Mouse (Mus musculus): ENCODE data around the gene Cacnb4. TPM values are rescaled to one million over a fixed set of nuclear protein-coding genes. Genes with fewer than 3 reads are reported as not detected.

Cacnb4 gene
- total and polyA plus RNA-seq, 3 experiments = not detected

DNA sequence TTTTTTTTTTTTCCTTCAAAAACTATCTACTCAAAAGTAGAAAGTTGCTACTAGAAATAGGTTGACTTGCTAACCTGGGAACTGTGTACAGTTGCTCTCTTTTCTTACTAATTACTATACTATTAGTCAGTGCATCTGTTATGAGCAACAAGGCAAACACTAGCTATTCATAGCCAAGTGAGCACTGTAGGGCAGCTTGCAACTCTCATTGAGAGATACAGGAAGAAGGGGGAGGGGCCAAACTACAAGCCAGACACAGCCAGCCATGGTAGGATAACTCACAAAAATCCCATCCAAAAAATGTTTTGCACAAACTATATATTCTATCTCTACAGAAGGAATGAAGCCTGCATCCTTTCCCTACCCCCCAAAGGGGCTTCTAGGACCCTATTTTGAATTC is 79.1 kb downstream of the Cacnb4 start:
- Histone ChIP-seq H3K36me3 (ENCODE audit: control insufficient read depth in 1 of 2, insufficient read depth in 2 of 2, low read length in 2 of 2) (no peaks in the 10 kb centered on the region), H3K9me3 (replicated peaks; ENCODE audit: insufficient read depth, low read length) (no peaks in the 10 kb centered on the region), H3K4me3 (ENCODE audit: control insufficient read depth in 1 of 2, insufficient read depth in 1 of 2, low read depth in 2 of 2, low read length in 2 of 2) (no peak overlapping the region), H3K27ac (ENCODE audit: control insufficient read depth, low read depth, low read length) (no peak overlapping the region), H3K27me3 (ENCODE audit: control insufficient read depth in 1 of 2, insufficient read depth in 2 of 2, low read length in 2 of 2) (no peaks in the 10 kb centered on the region), H3K9ac (ENCODE audit: control insufficient read depth, low read depth, low read length, poor library complexity, severe bottlenecking) (no peak overlapping the region), H3K79me2 (ENCODE audit: control insufficient read depth, insufficient read depth, low read length, poor library complexity) (no peaks in the 10 kb centered on the region), H3K4me1 (ENCODE audit: control insufficient read depth in 1 of 2, insufficient read depth in 2 of 2, low read length in 2 of 2) (no peaks in the 10 kb centered on the region)
- DNase-seq (ENCODE audit: low read depth, low spot score) = no peak
- TF ChIP-seq CHD1 (IDR thresholded peaks at IDR 0.05; ENCODE audit: low read depth, low read length) (no peak), ZKSCAN1 (IDR thresholded peaks at IDR 0.05; ENCODE audit: low read depth, low read length) (no peak), ETS1 (IDR thresholded peaks at IDR 0.05; ENCODE audit: low read depth, low read length) (no peak), MXI1 (IDR thresholded peaks at IDR 0.05; ENCODE audit: low read depth, low read length) (no peak), POLR2AphosphoS2 (IDR thresholded peaks at IDR 0.05; ENCODE audit: low read length) (no peak), GABPA (IDR thresholded peaks at IDR 0.05; ENCODE audit: low read depth, low read length) (no peak), UBTF (IDR thresholded peaks at IDR 0.05; ENCODE audit: borderline replicate concordance, insufficient read depth, low read depth, low read length) (no peak), POLR2A (IDR thresholded peaks at IDR 0.05; ENCODE audit: control insufficient read depth in 1 of 2, insufficient read depth in 1 of 2, low read depth in 1 of 2, low read length in 2 of 2, poor library complexity in 1 of 2) (no peak), EP300 (IDR thresholded peaks at IDR 0.05; ENCODE audit: low read depth in 1 of 2, low read length in 2 of 2) (no peak), MYB (IDR thresholded peaks at IDR 0.05; ENCODE audit: low read depth, low read length) (no peak), TBP (IDR thresholded peaks at IDR 0.05; ENCODE audit: low read depth, low read length) (no peak), E2F4 (IDR thresholded peaks at IDR 0.05; ENCODE audit: borderline replicate concordance, low read depth, low read length) (no peak)

DNA sequence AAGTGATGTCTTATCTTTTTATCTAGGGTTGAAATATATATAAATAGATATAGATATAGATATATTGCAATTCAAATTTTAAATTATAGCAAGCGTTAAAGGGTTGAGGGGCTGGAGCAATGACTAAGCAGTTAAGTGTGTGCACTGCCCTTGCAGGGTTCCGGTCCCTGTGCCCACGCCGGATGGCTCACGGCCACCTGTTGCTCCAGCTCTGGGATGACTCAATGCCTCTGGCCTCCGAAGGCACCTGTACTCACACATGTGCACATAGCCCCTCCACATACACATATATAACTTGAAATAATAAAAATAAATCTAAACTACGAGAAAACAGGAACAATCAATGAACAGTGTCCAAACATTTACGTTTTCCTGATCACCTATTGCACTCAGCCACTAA is 82.8 kb downstream of the Cacnb4 start:
- no peak for TF ChIP-seq MAX (IDR thresholded peaks at IDR 0.05; ENCODE audit: low read length)
- H3K4me1 ChIP-seq (ENCODE audit: control insufficient read depth in 1 of 2, insufficient read depth in 2 of 2, low read length in 2 of 2) = 0 out of 4 replicates have a peak, but pooled peaks cover 0 to 4% of the 10 kb centered on the region in 2 experiments
- H3K9me3 ChIP-seq (replicated peaks; ENCODE audit: insufficient read depth, low read length) = no peaks in the 10 kb centered on the region
- no peak overlapping the region for H3K4me3 ChIP-seq (ENCODE audit: control insufficient read depth in 1 of 2, insufficient read depth in 1 of 2, low read depth in 2 of 2, low read length in 2 of 2)
- no peak overlapping the region for H3K27ac ChIP-seq (ENCODE audit: control insufficient read depth, low read depth, low read length)
- no peaks in the 10 kb centered on the region for H3K27me3 ChIP-seq (ENCODE audit: control insufficient read depth in 1 of 2, insufficient read depth in 2 of 2, low read length in 2 of 2)
- no peaks in the 10 kb centered on the region for H3K36me3 ChIP-seq (ENCODE audit: control insufficient read depth in 1 of 2, insufficient read depth in 2 of 2, low read length in 2 of 2)
- no peaks in the 10 kb centered on the region for H3K79me2 ChIP-seq (ENCODE audit: control insufficient read depth, insufficient read depth, low read length, poor library complexity)
- DNase-seq (ENCODE audit: low read depth, low spot score) = no peak
- H3K9ac ChIP-seq (ENCODE audit: control insufficient read depth, low read depth, low read length, poor library complexity, severe bottlenecking) = no peak overlapping the region

DNA sequence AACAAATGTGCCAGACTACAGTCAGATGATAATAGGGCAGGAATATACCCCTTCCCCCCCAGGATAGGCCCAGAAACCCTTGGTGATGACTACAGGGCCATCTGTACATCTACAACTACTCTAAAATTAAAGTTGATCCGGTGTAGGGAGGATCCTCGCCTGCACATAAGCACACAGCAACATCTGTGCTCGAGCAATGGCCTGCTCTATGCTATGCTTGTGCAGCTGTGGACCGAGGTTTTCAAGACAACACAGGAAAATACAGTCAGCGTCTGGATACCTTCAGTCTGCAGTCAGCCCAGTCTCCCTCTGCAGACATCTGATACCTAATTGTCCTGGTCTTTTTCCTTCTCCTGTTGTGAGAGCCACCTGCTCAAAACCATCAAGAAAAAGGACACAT is 83.4 kb downstream of the Cacnb4 start:
- Histone ChIP-seq H3K79me2 (ENCODE audit: control insufficient read depth, insufficient read depth, low read length, poor library complexity) (no peaks in the 10 kb centered on the region), H3K36me3 (ENCODE audit: control insufficient read depth in 1 of 2, insufficient read depth in 2 of 2, low read length in 2 of 2) (no peaks in the 10 kb centered on the region), H3K4me1 (ENCODE audit: control insufficient read depth in 1 of 2, insufficient read depth in 2 of 2, low read length in 2 of 2) (0 out of 4 replicates have a peak, but pooled peaks cover 0 to 4% of the 10 kb centered on the region in 2 experiments), H3K27ac (ENCODE audit: control insufficient read depth, low read depth, low read length) (no peak overlapping the region), H3K4me3 (ENCODE audit: control insufficient read depth in 1 of 2, insufficient read depth in 1 of 2, low read depth in 2 of 2, low read length in 2 of 2) (no peak overlapping the region), H3K27me3 (ENCODE audit: control insufficient read depth in 1 of 2, insufficient read depth in 2 of 2, low read length in 2 of 2) (no peaks in the 10 kb centered on the region), H3K9ac (ENCODE audit: control insufficient read depth, low read depth, low read length, poor library complexity, severe bottlenecking) (no peak overlapping the region), H3K9me3 (replicated peaks; ENCODE audit: insufficient read depth, low read length) (no peaks in the 10 kb centered on the region)
- TF ChIP-seq CHD1 (IDR thresholded peaks at IDR 0.05; ENCODE audit: low read depth, low read length) (no peak), MYC (IDR thresholded peaks at IDR 0.05; ENCODE audit: low read depth, low read length) (no peak), POLR2AphosphoS5 (IDR thresholded peaks at IDR 0.05; ENCODE audit: borderline replicate concordance, low read depth, low read length) (no peak), MAX (IDR thresholded peaks at IDR 0.05; ENCODE audit: low read length) (no peak), RAD21 (IDR thresholded peaks at IDR 0.05; ENCODE audit: low read depth, low read length) (no peak), E2F4 (IDR thresholded peaks at IDR 0.05; ENCODE audit: borderline replicate concordance, low read depth, low read length) (no peak), TAL1 (IDR thresholded peaks at IDR 0.05; ENCODE audit: low read length) (no peak)
- DNase-seq (ENCODE audit: low read depth, low spot score) = no peak

Data from MEL (cell line).